Mouse (Mus musculus): ENCODE results near the gene Isg15.

DNA sequence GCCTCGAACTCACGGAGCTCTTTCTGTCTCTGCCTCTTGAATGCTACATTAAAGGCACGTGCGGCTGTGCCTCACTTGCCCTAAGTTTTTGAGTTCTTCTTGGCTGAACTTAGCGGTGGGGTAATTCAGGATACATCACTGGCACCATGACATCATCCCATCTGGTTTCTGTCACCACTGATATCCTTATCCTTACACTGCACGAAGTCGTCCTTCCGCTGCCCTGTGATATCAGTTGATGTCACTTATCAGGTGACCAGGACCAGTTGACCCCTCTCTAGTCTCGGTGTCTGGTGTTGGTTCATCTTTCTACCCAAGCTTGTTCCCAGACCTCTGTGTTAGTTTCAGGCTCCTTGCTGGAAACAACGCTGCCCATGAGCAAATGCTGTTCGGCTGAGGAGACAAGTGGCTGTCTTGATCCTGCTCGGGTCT, 1.9 kb upstream of the Isg15 start:
- TF ChIP-seq CTCF (IDR thresholded peaks at IDR 0.05; ENCODE audit: borderline replicate concordance, extremely low read depth, insufficient read depth, insufficient read length) (no peak), POLR2A (IDR thresholded peaks at IDR 0.05; ENCODE audit: borderline replicate concordance, extremely low read depth, insufficient read depth, insufficient read length, poor library complexity, severe bottlenecking) (no peak)

Measured in brain, embryonic 14.5 days (tissue).